Mouse (Mus musculus) limb, embryonic 15.5 days (tissue): ENCODE data around the gene Tmem252. TPM values are rescaled to one million over a fixed set of nuclear protein-coding genes. Genes with fewer than 3 reads are reported as not detected.

Experiments used
- ATAC-seq: fragments of 200-750 bp; cut with Nextera tagmentation; 2 replicates; pipeline ENCODE4 v1.8.0; 2017; ENCODE audit warnings: low read depth, moderate TSS enrichment; ENCODE audit not compliant: insufficient number of reproducible peaks, low FRiP score, low TSS enrichment
- H3K27ac ChIP-seq: fragments of 300-500 bp; sonication (generic); 2 replicates; pipeline ENCODE4 v1.5.1; 2015; ENCODE audit warnings: moderate library complexity, mild to moderate bottlenecking, inconsistent platforms
- H3K27me3 ChIP-seq: fragments of 300-500 bp; sonication (generic); 2 replicates; pipeline ENCODE4 v1.6.1; 2015; ENCODE audit warnings: inconsistent platforms
- H3K36me3 ChIP-seq: fragments of 300-500 bp; sonication (generic); 2 replicates; pipeline ENCODE4 v1.6.1; 2015; ENCODE audit warnings: inconsistent platforms
- H3K4me1 ChIP-seq: fragments of 300-500 bp; sonication (generic); 2 replicates; pipeline ENCODE4 v1.6.1; 2015; ENCODE audit warnings: inconsistent platforms
- H3K4me2 ChIP-seq: fragments of 300-500 bp; sonication (generic); 2 replicates; pipeline ENCODE4 v1.6.1; 2015; ENCODE audit warnings: mild to moderate bottlenecking, inconsistent platforms
- H3K4me3 ChIP-seq: fragments of 300-500 bp; sonication (generic); 2 replicates; pipeline ENCODE4 v1.5.1; 2015; ENCODE audit warnings: mild to moderate bottlenecking, inconsistent platforms
- H3K9ac ChIP-seq: fragments of 300-500 bp; sonication (generic); 2 replicates; pipeline ENCODE4 v1.6.1; 2015; ENCODE audit warnings: inconsistent platforms
- H3K9me3 ChIP-seq: fragments of 300-500 bp; sonication (generic); 2 replicates; pipeline ENCODE4 v1.6.1; 2016; ENCODE audit warnings: inconsistent platforms
- WGBS: fragments of 180-500 bp; shearing (Covaris S2); methylation state at CpG from one replicate; pipeline ENCODE4 v1.1.7; 2015; 5-methylcytosine and 5-hydroxymethylcytosine counted together
- polyA plus RNA-seq: library from polyadenylated mRNA; unstranded; fragments of >200 nt; fragmentation: Nextera tagmentation; extraction: Ambion mirVana; gene quantifications from 2 replicates; pipeline ENCODE4 v1.2.1, GENCODE M21; 2015

The Tmem252 gene
- polyA plus RNA-seq, 1 experiment from 2014 or later = 1.5 TPM

- H3K4me3 ChIP-seq = no peak overlapping the region
- H3K36me3 ChIP-seq = no peaks in the 10 kb centered on the region
- 28% methylated on average over 6 of the region's 6 CpGs for WGBS
- no peaks in the 10 kb centered on the region for H3K27me3 ChIP-seq
- no peak overlapping the region for H3K4me2 ChIP-seq
- no peak overlapping the region for H3K9ac ChIP-seq
- H3K4me1 ChIP-seq = peaks cover 5% of the 10 kb centered on the region; the same call in 1 of the 2 replicates
- no peak overlapping the region for H3K27ac ChIP-seq
- no peak for ATAC-seq
- H3K9me3 ChIP-seq = no peaks in the 10 kb centered on the region
Observed at GRCm38 (mm10) chr19:24652342-24653019, 21.3 kb upstream of the Tmem252 start.

GRCm38 (mm10) chr19:24653230-24653799, 20.5 kb upstream of the Tmem252 start:
- Histone ChIP-seq H3K4me1 (peaks cover 5% of the 10 kb centered on the region; the same call in 1 of the 2 replicates), H3K4me3 (no peak overlapping the region), H3K27ac (no peak overlapping the region), H3K36me3 (no peaks in the 10 kb centered on the region), H3K9me3 (no peaks in the 10 kb centered on the region), H3K4me2 (no peak overlapping the region), H3K27me3 (no peaks in the 10 kb centered on the region), H3K9ac (no peak overlapping the region)
- WGBS = 69% methylated on average over 9 of the region's 9 CpGs
- no peak for ATAC-seq

DNA sequence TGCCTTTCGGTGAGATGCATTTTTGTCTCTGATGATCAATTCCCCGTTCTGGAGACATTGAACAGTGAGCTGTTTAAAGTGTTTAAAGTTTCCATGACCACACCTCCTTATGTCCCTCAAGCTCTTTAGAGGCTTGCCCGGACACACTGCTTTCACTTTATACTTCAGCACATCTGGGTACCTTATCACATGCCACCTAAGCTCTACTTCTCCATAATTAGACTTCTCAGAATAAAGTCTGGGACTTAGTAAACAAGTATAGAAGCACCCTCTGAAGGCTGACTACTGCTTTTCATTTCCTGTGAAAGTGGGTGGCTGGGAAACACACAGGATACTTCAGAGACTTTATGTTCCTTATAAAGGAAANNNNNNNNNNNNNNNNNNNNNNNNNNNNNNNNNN, 16.8 kb upstream of the Tmem252 start:
- no peak for ATAC-seq
- Histone ChIP-seq H3K9me3 (no peaks in the 10 kb centered on the region), H3K4me3 (no peak overlapping the region)

GRCm38 (mm10) chr19:24662346-24662745, 11.5 kb upstream of the Tmem252 start:
- Histone ChIP-seq H3K4me2 (no peak overlapping the region), H3K9ac (no peak overlapping the region), H3K4me3 (no peak overlapping the region), H3K9me3 (no peaks in the 10 kb centered on the region), H3K4me1 (no peaks in the 10 kb centered on the region), H3K27ac (no peak overlapping the region), H3K27me3 (no peaks in the 10 kb centered on the region), H3K36me3 (no peaks in the 10 kb centered on the region)
- WGBS = 88% methylated on average over 2 of the region's 2 CpGs
- ATAC-seq = no peak

More for the DNA sequence above, 16.8 kb upstream of the Tmem252 start:
- Histone ChIP-seq H3K4me1 (no peaks in the 10 kb centered on the region), H3K27ac (no peak overlapping the region), H3K27me3 (no peaks in the 10 kb centered on the region), H3K36me3 (no peaks in the 10 kb centered on the region), H3K4me2 (no peak overlapping the region), H3K9ac (no peak overlapping the region)
- 48% methylated on average over 3 of the region's 3 CpGs for WGBS

DNA sequence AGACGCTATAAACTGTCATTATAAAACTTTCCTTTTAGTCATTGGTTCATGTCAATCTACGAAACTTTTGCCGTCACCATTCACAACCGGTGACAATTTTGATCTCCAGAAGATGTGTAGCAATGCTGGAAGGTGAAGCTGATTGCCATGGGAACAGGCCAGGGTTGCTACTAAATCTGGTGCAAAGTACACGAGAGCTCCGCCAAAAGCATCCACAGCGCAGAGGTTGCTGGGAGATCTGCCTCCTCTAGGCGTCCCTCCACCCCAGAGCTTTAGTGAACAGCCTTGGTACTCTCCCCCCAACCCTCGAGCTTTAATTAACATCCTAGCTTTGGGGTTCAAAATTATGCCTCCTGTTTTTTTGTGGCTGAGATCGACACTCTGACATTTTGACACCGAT, 8.0 kb upstream of the Tmem252 start:
- no peak for ATAC-seq

DNA sequence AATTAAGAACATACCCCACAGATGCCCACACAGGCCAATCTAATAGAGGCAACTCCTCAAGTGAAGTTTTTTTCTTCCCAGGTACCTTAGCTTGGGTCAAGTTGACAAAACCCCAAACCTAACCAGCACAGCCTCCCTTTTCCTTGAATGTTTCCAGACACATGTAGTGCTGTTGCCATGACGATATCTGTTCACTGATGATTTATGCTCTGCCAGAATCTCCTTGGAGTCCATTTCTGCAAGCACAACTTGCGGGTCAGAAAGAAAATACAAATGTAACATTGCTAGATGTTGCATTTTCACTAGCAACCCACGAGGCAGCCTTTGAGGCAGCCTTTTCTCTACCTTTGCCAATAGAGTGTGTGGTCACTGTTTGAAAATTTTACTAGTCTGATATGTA, 6.3 kb upstream of the Tmem252 start:
- H3K27ac ChIP-seq = no peak overlapping the region
- no peak for ATAC-seq
- H3K9ac ChIP-seq = no peak overlapping the region
- no peak overlapping the region for H3K4me3 ChIP-seq
- no peak overlapping the region for H3K4me2 ChIP-seq
- H3K9me3 ChIP-seq = no peaks in the 10 kb centered on the region
- no peaks in the 10 kb centered on the region for H3K36me3 ChIP-seq
- H3K4me1 ChIP-seq = no peaks in the 10 kb centered on the region
- 78% methylated on average over 3 of the region's 3 CpGs for WGBS
- H3K27me3 ChIP-seq = no peaks in the 10 kb centered on the region

More for the DNA sequence above, 8.0 kb upstream of the Tmem252 start:
- H3K27me3 ChIP-seq = no peaks in the 10 kb centered on the region
- H3K9ac ChIP-seq = no peak overlapping the region
- no peaks in the 10 kb centered on the region for H3K4me1 ChIP-seq
- H3K27ac ChIP-seq = no peak overlapping the region
- H3K36me3 ChIP-seq = no peaks in the 10 kb centered on the region
- 73% methylated on average over 11 of the region's 11 CpGs for WGBS
- no peak overlapping the region for H3K4me3 ChIP-seq
- H3K4me2 ChIP-seq = no peak overlapping the region
- H3K9me3 ChIP-seq = no peaks in the 10 kb centered on the region

- H3K36me3 ChIP-seq = no peaks in the 10 kb centered on the region
- no peak overlapping the region for H3K27ac ChIP-seq
- H3K9me3 ChIP-seq = no peaks in the 10 kb centered on the region
- no peak overlapping the region for H3K9ac ChIP-seq
- no peak for ATAC-seq
- no peak overlapping the region for H3K4me2 ChIP-seq
- 40% methylated on average over 3 of the region's 3 CpGs for WGBS
- H3K4me3 ChIP-seq = no peak overlapping the region
- H3K4me1 ChIP-seq = no peaks in the 10 kb centered on the region
- H3K27me3 ChIP-seq = no peaks in the 10 kb centered on the region
Observed at GRCm38 (mm10) chr19:24671571-24671970, 2.2 kb upstream of the Tmem252 start.

DNA sequence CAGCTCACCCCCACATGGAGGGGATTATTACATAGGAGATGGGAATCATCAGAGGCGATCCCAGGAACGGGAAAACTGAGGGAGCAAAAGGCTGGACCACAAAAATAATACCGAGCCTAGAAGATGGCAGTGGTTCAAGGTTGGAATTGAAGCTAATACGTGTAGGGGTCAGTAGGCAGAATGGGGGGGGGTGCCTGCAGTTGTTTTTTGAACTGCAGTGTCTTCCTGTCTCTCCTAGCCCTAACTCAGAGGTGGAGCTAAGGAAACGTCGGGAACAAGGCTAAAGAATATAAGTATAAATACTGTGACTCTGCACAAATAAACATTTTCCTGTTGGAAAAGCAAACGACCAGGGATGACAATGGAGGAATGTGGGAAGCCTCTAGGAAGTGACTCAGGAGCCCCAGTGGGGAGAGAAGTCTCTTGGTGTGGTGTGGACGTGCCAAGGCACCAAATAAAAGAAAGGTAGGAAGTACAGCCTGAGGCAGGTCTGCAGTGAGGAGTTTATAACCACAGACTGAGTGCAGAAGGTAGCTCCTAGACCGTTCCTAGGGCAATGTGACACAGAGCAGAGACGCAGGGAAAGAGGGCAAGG, 1.3 kb upstream of the Tmem252 start:
- H3K9ac ChIP-seq = no peak overlapping the region
- H3K4me2 ChIP-seq = no peak overlapping the region
- no peak overlapping the region for H3K27ac ChIP-seq
- no peak overlapping the region for H3K4me3 ChIP-seq
- no peaks in the 10 kb centered on the region for H3K9me3 ChIP-seq
- H3K36me3 ChIP-seq = no peaks in the 10 kb centered on the region
- no peaks in the 10 kb centered on the region for H3K27me3 ChIP-seq
- 55% methylated on average over 10 of the region's 10 CpGs for WGBS
- no peaks in the 10 kb centered on the region for H3K4me1 ChIP-seq
- no peak for ATAC-seq

DNA sequence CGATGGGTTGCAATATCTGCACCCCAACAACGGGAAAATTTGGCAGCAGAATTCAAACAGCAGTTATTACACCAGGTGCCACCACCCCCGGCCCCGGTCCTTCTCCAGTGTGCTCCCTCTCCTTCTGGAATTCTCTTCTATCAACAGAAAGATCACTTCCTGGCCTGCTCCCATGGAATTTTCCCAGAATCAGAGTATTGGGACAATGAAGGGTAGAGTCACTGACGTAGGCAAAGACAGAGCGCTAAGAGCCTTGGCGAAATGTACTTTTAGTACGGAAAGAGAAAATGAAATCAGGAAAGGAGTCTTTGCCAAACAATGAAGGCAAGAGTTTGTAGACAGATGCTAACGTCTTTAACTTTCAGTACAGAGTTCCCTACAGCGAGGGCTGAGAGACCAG, 477 bp upstream of the Tmem252 start:
- H3K27ac ChIP-seq = no peak overlapping the region
- no peaks in the 10 kb centered on the region for H3K4me1 ChIP-seq
- H3K36me3 ChIP-seq = no peaks in the 10 kb centered on the region
- WGBS = 75% methylated on average over 10 of the region's 10 CpGs
- no peak overlapping the region for H3K4me3 ChIP-seq
- no peaks in the 10 kb centered on the region for H3K27me3 ChIP-seq
- no peaks in the 10 kb centered on the region for H3K9me3 ChIP-seq
- H3K4me2 ChIP-seq = no peak overlapping the region
- no peak for ATAC-seq
- H3K9ac ChIP-seq = no peak overlapping the region

DNA sequence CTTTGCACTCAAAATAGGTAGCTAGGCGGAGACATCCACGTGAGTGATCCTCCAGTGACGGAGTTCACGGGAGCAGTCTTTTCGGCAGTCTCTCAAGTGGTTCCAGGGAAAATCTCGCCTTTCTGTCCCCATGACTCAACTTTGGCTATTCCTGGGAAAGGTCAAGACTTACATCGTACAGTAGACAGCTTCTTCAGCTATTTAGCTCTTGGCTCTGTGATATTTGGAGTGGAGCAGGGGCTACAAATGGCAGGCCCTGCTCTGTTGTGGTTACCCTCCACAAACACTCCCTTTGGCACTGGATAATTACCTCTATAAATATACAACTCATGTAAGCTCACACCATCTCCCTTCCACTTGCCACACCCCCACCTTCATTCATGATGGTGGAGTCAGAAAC, 2.6 kb downstream of the Tmem252 start:
- H3K27ac ChIP-seq = no peak overlapping the region
- no peak overlapping the region for H3K4me2 ChIP-seq
- no peak for ATAC-seq
- no peaks in the 10 kb centered on the region for H3K27me3 ChIP-seq
- no peaks in the 10 kb centered on the region for H3K9me3 ChIP-seq
- H3K4me1 ChIP-seq = no peaks in the 10 kb centered on the region
- H3K4me3 ChIP-seq = no peak overlapping the region
- no peaks in the 10 kb centered on the region for H3K36me3 ChIP-seq
- 86% methylated on average over 7 of the region's 7 CpGs for WGBS
- H3K9ac ChIP-seq = no peak overlapping the region

GRCm38 (mm10) chr19:24677242-24677984, 3.6 kb downstream of the Tmem252 start:
- 63% methylated on average over 8 of the region's 8 CpGs for WGBS
- Histone ChIP-seq H3K27ac (no peak overlapping the region), H3K27me3 (no peaks in the 10 kb centered on the region), H3K4me3 (no peak overlapping the region), H3K9me3 (no peaks in the 10 kb centered on the region), H3K4me2 (no peak overlapping the region), H3K9ac (no peak overlapping the region), H3K36me3 (no peaks in the 10 kb centered on the region), H3K4me1 (no peaks in the 10 kb centered on the region)
- ATAC-seq = no peak
